Mouse (Mus musculus): ENCODE results near the gene Amt.

Gene Amt

GRCm38 (mm10) chr9:108305629-108306520, 9.2 kb downstream of the Amt start, which contains the start of the genes Rhoa and Tcta:
TSS of gene Rhoa (plus strand) at chr9:108306129.
TSS of gene Tcta (minus strand) at chr9:108306160.
- CTCF ChIA-PET = interaction anchor here (0.5 to 1.8 kb wide), 13 partner anchors 12 to 415 kb away, joined by 3 to 7 read pairs (median 3); partner anchors contain the start of genes Gpx1 (in 1 of the 4) and Nicn1 (in 1 of the 4)
- POLR2A ChIA-PET = interaction anchor here (0.5 to 26.5 kb wide), 78 partner anchors 3 to 1471 kb away, joined by 3 to 409 read pairs (median 4); partner anchors contain the start of genes Amt (in 4 of the 4), Gpx1 (in 4 of the 4), Nicn1 (in 3 of the 4) and Qrich1 (in 3 of the 4)

- ChIA-PET CTCF (interaction anchor here in 3 of 4 experiments (0.5 to 1.8 kb wide), 9 partner anchors 13 to 415 kb away, joined by 3 to 7 read pairs (median 3); partner anchors contain the start of genes Gpx1 (in 1 of the 3) and Nicn1 (in 1 of the 3)), POLR2A (interaction anchor here (0.5 to 26.5 kb wide), 68 partner anchors 4 to 1467 kb away, joined by 3 to 409 read pairs (median 5); partner anchors contain the start of genes Amt (in 4 of the 4), Gpx1 (in 4 of the 4), Nicn1 (in 3 of the 4) and Qrich1 (in 3 of the 4))
Measured at GRCm38 (mm10) chr9:108306571-108306980, 9.9 kb downstream of the Amt start.

- POLR2A ChIA-PET = interaction anchor here (0.6 to 26.5 kb wide), 25 partner anchors 5 to 259 kb away, joined by 3 to 409 read pairs (median 4); partner anchors contain the start of genes Amt (in 3 of the 4), Gpx1 (in 3 of the 4), Nicn1 (in 2 of the 4) and Qars (in 1 of the 4)
- CTCF ChIA-PET = interaction anchor here in 2 of 4 experiments (0.6 to 1.5 kb wide), 5 partner anchors 10 to 290 kb away, joined by 3 to 4 read pairs (median 3); partner anchors contain the start of gene Amt (in 1 of the 2)
Measured at GRCm38 (mm10) chr9:108307021-108307807, 10.6 kb downstream of the Amt start.

GRCm38 (mm10) chr9:108308141-108308540, 11.5 kb downstream of the Amt start:
- CTCF ChIA-PET = interaction anchor here in 2 of 4 experiments (0.7 to 1.5 kb wide), 5 partner anchors 11 to 291 kb away, joined by 3 to 8 read pairs (median 4); partner anchors contain the start of gene Amt (in 1 of the 2)
- POLR2A ChIA-PET = interaction anchor here (0.6 to 26.5 kb wide), 30 partner anchors 5 to 930 kb away, joined by 3 to 409 read pairs (median 4); partner anchors contain the start of genes Amt (in 3 of the 4), Gpx1 (in 3 of the 4), Nicn1 (in 3 of the 4) and Qars (in 1 of the 4)

- POLR2A ChIA-PET = interaction anchor here in 2 of 4 experiments (1.7 to 26.5 kb wide), 5 partner anchors 9 to 76 kb away, joined by 4 to 409 read pairs (median 34); partner anchors contain the start of genes Rhoa (in 2 of the 2), Tcta (in 2 of the 2), Amt (in 1 of the 2) and Gpx1 (in 1 of the 2)
- CTCF ChIA-PET = interaction anchor here in 1 of 4 experiments (1.4 kb wide), 1 partner anchor 33 kb away, joined by 4 read pairs; no protein-coding TSS in a partner anchor
Measured at GRCm38 (mm10) chr9:108317572-108317971, 20.9 kb downstream of the Amt start.

- CTCF ChIA-PET = interaction anchor here in 1 of 4 experiments (1.4 kb wide), 1 partner anchor 34 kb away, joined by 4 read pairs; no protein-coding TSS in a partner anchor
- POLR2A ChIA-PET = interaction anchor here (0.6 to 26.5 kb wide), 9 partner anchors 8 to 241 kb away, joined by 3 to 409 read pairs (median 4); partner anchors contain the start of genes Rhoa (in 2 of the 4), Tcta (in 2 of the 4), Amt (in 1 of the 4) and Apeh (in 1 of the 4)
Measured at GRCm38 (mm10) chr9:108318462-108318861, 21.8 kb downstream of the Amt start.

- ChIA-PET POLR2A (interaction anchor here in 3 of 4 experiments (0.6 to 26.5 kb wide), 21 partner anchors 8 to 312 kb away, joined by 3 to 409 read pairs (median 5); partner anchors contain the start of genes Gpx1 (in 3 of the 3), 1700102P08Rik (in 2 of the 3), Rhoa (in 2 of the 3) and Tcta (in 2 of the 3)), CTCF (interaction anchor here (0.6 to 1.8 kb wide), 24 partner anchors 10 to 502 kb away, joined by 3 to 9 read pairs (median 4); partner anchors contain the start of genes Gpx1 (in 2 of the 4), 1700102P08Rik (in 1 of the 4), Amt (in 1 of the 4) and Nicn1 (in 1 of the 4))
Measured at GRCm38 (mm10) chr9:108322054-108322453, 25.4 kb downstream of the Amt start.

- ChIA-PET POLR2A (interaction anchor here (0.6 to 26.5 kb wide), 11 partner anchors 8 to 69 kb away, joined by 3 to 409 read pairs (median 3); partner anchors contain the start of genes Rhoa (in 3 of the 4), Tcta (in 3 of the 4), Gpx1 (in 2 of the 4) and Amt (in 1 of the 4)), CTCF (interaction anchor here in 1 of 4 experiments (0.5 kb wide), 1 partner anchor 107 kb away, joined by 6 read pairs; no protein-coding TSS in a partner anchor)
Measured at GRCm38 (mm10) chr9:108324784-108325183, 28.1 kb downstream of the Amt start.

GRCm38 (mm10) chr9:108325811-108326210, 29.2 kb downstream of the Amt start:
- CTCF ChIA-PET = interaction anchor here in 2 of 4 experiments (0.6 to 0.7 kb wide), 4 partner anchors 73 to 433 kb away, joined by 3 to 7 read pairs (median 5); partner anchors contain the start of gene Impdh2 (in 1 of the 2)

GRCm38 (mm10) chr9:108337848-108338550, 41.3 kb downstream of the Amt start:
- POLR2A ChIA-PET = interaction anchor here (0.5 to 3.7 kb wide), 101 partner anchors 7 to 1932 kb away, joined by 3 to 96 read pairs (median 6); partner anchors contain the start of genes Rhoa (in 4 of the 4), Tcta (in 4 of the 4), 1700102P08Rik (in 3 of the 4) and Amt (in 3 of the 4)
- CTCF ChIA-PET = interaction anchor here (0.6 to 1.9 kb wide), 11 partner anchors 10 to 137 kb away, joined by 3 to 8 read pairs (median 3); partner anchors contain the start of genes Rhoa (in 2 of the 4) and Tcta (in 2 of the 4)

More at GRCm38 (mm10) chr9:108325811-108326210, 29.2 kb downstream of the Amt start:
- POLR2A ChIA-PET = interaction anchor here in 2 of 4 experiments (1.1 to 26.5 kb wide), 6 partner anchors 13 to 23 kb away, joined by 3 to 409 read pairs (median 48); partner anchors contain the start of genes Gpx1 (in 2 of the 2), Rhoa (in 2 of the 2), Tcta (in 2 of the 2) and Amt (in 1 of the 2)

- ChIA-PET CTCF (interaction anchor here in 2 of 4 experiments (0.7 to 1.9 kb wide), 10 partner anchors 10 to 114 kb away, joined by 3 to 8 read pairs (median 5); partner anchors contain the start of genes Rhoa (in 1 of the 2) and Tcta (in 1 of the 2)), POLR2A (interaction anchor here (0.5 to 3.7 kb wide), 142 partner anchors 8 to 1932 kb away, joined by 3 to 96 read pairs (median 4); partner anchors contain the start of genes Dag1 (in 4 of the 4), Rhoa (in 4 of the 4), Tcta (in 4 of the 4) and 1700102P08Rik (in 3 of the 4))
Measured at GRCm38 (mm10) chr9:108338551-108338885, 41.9 kb downstream of the Amt start.

- ChIA-PET POLR2A (interaction anchor here (0.5 to 3.7 kb wide), 140 partner anchors 8 to 1933 kb away, joined by 3 to 96 read pairs (median 4); partner anchors contain the start of genes Dag1 (in 4 of the 4), Rhoa (in 4 of the 4), Tcta (in 4 of the 4) and 1700102P08Rik (in 3 of the 4)), CTCF (interaction anchor here in 2 of 4 experiments (0.9 to 1.9 kb wide), 8 partner anchors 11 to 114 kb away, joined by 3 to 8 read pairs (median 5); partner anchors contain the start of genes Rhoa (in 1 of the 2) and Tcta (in 1 of the 2))
Measured at GRCm38 (mm10) chr9:108338886-108339781, 42.5 kb downstream of the Amt start, which contains the start of gene Gpx1. TSS of gene Gpx1 (plus strand) at chr9:108338903.

- CTCF ChIA-PET = no interaction called here
- POLR2A ChIA-PET = interaction anchor here in 3 of 4 experiments (0.9 to 3.8 kb wide), 31 partner anchors 8 to 371 kb away, joined by 3 to 96 read pairs (median 13); partner anchors contain the start of genes 1700102P08Rik (in 3 of the 3), Rhoa (in 2 of the 3), Tcta (in 2 of the 3) and Amt (in 1 of the 3)
Measured at GRCm38 (mm10) chr9:108339886-108340257, 43.2 kb downstream of the Amt start.

All from embryonic stem cell, embryonic (primary cell).